Mouse (Mus musculus): Measurements from ENCODE around the gene Xrn1.
"Not testable (repeated sequence)": the region's sequence is repeated elsewhere in the genome, so short reads cannot be mapped to it uniquely, and the experiment has no call there.

The Xrn1 gene

GRCm38 (mm10) chr9:95954585-95955461 is at the start of gene Xrn1:
TSS of gene Xrn1 (plus strand) at chr9:95954760.
- DNase-seq, result peak; percentile 95

- no peak for DNase-seq
Measured at GRCm38 (mm10) chr9:95932855-95933254, 21.7 kb upstream of the Xrn1 start.

DNA sequence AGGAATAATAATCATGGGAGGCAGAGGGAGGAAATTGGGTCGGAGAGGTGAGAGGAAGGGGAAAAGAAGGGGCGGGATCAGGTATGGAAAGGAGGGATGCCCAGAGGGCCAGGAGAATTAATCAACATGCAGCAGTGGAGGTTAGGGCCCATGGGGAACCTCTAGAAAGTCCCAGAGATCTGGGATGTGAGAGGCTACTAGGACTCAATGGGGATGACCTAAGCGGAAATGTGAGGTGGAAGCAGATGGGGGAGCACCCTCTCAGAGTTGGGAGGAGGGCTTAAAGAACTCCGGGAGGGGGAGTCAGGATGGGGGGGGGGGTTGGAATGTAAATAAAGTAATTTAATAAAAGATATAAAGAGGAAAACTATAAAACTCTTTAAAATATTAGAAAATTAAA is 902 bp upstream of the Xrn1 start:
- DNase-seq, result no peak

- no peak for DNase-seq
Measured at GRCm38 (mm10) chr9:95954226-95954584, 355 bp upstream of the Xrn1 start.

DNA sequence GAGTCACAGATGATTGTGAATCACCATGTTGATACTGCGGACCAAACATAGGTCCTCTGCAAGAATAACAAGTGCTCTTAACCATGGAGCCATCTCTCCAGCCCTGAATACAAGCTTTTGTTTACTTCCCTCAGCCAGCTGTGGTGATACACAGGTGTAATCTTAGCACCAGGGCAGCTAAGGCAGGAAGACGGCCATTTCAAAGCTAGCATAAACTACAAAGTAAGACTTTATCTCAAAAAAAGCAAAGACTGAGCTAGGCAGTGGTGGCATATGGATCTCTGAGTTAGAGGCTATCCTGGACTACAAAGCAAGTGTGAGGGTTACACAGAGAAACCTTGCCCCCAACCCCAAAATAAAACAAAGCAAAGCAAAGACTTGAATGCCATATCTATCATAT is 3.1 kb downstream of the Xrn1 start:
- no peak for DNase-seq

- DNase-seq, result no peak
Measured at GRCm38 (mm10) chr9:95958041-95958730, 3.6 kb downstream of the Xrn1 start.

- DNase-seq, result not testable (repeated sequence)
Measured at GRCm38 (mm10) chr9:95958731-95959105, 4.2 kb downstream of the Xrn1 start.

GRCm38 (mm10) chr9:95959246-95959645 is 4.7 kb downstream of the Xrn1 start:
- DNase-seq, result no peak

DNA sequence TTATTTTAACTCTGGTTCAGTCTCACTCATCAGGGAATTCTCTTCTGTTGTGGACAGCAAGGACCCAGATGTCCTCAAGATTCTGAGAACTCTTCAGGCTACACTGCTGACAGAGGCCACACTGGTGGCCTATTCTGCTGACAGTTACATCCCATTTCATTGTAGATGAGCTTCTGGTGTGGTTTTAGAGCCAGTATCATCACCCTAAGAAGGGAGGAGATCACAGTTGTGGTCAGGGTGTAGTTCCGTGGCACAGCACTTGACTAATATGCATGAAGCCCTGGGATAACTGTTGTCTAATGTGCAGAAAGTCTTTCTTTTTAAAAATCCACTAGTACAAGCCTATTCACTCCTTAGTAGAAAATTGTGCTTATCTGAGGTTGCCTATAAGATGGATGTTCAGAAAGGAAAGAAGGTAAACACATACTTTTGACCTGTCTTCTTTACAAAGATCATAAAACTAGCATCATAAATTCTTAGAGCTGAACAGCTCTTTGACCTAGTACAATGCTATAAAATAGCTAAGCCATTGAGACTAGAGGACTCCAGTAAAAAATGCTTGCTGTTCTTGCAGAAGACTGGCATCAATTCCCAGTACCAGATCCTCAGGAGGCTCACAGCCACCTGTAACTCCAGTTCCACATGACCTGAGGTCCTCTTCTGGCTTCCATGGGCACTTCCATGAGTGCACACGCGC is 5.3 kb downstream of the Xrn1 start:
- DNase-seq, result no peak

DNA sequence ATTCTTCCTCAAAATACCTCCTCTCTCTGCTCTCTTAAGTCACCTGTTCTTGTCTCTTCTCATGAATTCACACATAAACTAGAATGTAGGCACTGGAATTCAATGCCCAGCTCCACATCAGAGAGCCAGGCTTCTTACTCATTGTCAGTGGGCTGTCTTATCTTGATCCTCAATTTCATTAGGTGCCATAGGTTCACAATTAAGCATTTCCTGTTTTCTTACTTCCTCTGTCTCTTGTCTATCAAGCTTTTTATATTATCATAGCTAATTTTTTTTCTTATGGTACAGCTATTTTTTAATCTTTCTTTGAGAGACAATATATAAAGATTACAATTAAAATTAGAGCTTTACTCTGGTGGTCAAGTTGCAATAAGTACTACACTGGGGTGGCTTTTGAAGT is 6.5 kb downstream of the Xrn1 start:
- no peak for DNase-seq

DNA sequence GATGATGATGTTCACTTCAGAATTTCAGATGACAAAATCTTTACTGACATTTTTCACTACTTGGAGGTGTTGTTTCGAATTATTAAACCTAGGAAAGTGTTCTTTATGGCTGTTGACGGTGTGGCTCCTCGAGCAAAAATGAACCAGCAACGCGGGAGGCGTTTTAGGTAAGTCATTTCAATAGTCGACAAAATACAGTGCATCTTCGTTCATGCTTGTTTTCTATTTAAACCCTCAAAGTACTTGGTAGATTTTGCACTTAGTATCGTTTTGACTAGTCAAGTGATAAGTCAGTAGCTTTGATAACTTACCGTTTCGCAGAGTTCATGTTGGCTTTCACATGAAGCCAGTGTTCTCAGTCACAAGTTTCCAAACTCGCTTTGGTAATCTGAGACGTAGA is 9.5 kb downstream of the Xrn1 start:
- DNase-seq, result no peak

GRCm38 (mm10) chr9:95978279-95978678 is 23.7 kb downstream of the Xrn1 start:
- DNase-seq, result no peak

DNA sequence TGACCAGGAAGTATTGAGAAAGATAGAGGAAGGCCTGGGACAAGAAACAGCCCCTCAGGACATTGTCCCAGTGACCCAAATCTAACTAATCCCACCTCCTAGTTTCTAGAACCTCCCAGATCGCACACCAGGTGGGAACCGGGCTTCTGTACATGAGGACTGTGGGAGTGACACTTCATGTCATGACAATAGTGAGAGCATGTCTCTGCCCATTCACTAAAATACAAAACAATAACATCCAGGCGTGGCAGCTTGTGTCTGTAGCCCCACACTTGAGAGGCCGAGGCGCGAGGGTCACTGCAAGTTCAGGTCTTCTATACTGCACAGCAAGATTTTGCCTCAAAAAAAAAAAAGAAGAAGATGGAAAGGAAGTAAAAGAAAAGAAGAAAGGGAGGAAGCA is 25.3 kb downstream of the Xrn1 start:
- DNase-seq, result no peak

GRCm38 (mm10) chr9:95992255-95992654 is 37.7 kb downstream of the Xrn1 start:
- no peak for DNase-seq

- no peak for DNase-seq
Measured at GRCm38 (mm10) chr9:96004455-96004854, 49.9 kb downstream of the Xrn1 start.

DNA sequence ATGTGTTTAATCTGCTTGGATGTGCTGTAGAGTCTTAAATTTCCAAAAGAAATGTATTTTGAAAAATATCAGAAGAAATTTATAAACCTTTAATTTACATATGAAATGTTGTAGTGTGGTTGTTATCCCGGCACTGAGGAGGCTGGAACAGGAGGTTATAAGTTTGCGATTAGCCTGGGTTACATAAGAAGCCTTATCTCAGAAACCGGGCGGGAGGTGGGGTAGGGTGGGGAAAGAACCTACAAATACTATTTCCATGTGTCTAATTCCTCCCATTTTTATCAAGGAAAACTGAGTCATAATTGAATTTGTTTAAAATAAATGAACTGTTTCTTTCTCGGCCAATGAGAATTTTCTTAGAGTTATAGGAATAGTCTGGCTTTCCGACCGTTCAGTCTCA is 56.1 kb downstream of the Xrn1 start:
- peak; percentile 71 for DNase-seq

GRCm38 (mm10) chr9:96023921-96024320 is 69.4 kb downstream of the Xrn1 start:
- no peak for DNase-seq

DNA sequence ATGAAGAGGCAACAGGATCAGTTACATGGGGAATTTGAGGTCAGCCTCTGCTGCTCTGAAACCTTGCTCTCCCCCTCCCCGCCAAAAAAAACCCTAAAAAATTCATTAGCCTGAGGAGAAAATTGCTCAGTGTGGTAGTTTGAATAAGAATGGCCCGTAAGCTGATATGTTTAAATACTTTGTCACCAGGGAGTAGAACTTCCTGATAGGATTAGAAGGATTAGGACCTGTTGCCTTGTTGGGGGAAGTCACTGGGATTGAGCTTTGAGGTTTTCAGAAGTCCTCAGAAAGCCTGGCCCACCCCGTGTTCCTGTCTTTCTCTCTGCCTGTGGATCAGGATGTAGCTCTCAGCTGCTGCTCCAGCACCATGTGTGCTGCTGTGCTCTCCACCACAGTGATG is 73.4 kb downstream of the Xrn1 start:
- DNase-seq, result no peak

DNA sequence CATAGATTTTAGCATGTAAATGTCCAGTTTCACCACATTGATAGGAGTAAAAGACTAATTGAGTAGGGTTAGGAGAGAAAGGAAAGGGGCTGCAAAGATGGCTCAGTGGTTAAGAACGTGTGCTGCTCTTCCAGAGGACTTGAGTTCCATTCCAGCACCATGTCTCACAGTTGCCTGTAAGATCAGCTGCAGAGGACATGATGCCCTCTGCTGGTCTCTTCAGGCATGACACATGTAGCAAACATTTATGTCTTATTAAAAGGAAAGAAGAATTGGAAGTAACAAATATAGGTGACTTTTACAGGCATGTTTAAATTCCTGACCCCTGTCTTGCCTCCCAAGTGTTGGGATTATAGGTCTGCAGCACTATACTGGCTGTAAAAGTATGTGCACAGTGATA is 74.3 kb downstream of the Xrn1 start:
- peak; percentile 45 for DNase-seq

DNA sequence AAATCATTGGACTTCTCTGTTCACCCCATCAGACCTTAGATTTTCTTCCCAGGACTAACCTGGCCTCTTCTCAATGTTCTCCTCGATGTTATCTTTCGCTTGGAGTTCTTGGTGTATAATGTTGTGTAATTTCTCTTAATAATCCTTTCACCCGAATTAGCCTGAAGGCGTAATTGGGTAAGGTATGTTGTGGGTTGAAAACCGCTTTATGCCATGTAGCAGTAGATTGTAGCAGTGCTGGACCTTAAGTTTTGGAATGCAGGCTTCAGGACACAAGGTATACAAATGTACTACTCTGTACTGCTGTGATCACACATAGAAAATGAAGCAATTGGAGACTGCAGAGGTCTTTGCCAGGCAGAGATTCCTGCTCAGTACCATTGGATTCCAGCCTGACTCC is 75.3 kb downstream of the Xrn1 start:
- no peak for DNase-seq

- no peak for DNase-seq
Measured at GRCm38 (mm10) chr9:96035371-96036086, 81.0 kb downstream of the Xrn1 start.

DNA sequence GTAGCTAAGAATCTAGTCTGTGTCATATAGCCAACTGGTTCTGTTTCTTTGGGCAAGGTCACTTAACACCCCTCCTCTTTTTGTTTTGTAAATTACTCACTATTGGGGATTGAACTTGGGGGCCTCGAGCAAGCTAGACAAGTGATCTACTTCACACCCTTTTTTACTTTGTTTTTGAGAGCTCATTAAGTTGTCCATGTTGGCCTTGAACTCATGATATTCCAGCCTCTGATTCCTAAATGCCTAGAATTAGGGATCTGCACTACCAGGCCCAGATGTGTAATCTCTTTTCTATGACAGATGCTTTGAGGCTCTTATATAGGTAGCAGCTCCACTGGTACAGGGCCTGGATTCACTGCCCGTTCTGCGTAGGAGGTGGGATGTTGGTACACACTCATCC is 89.7 kb downstream of the Xrn1 start:
- DNase-seq, result no peak

DNA sequence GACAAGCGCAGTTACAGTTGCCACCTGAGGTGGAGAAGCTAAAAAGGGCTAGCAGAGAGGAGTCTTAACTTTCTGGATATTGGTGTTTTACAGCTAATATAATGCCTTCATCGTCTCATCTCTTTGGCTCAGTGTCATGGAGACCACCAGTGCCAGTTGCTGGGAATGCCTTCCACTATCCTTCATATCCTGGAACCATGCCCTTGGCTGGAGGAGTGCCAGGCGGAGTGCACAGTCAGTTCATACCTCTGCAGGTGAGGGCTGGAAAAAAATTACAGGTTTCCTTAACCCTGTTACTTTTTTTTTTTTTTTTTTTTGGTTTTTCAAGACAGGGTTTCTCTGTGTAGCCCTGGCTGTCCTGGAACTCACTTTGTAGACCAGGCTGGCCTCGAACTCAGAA is 96.9 kb downstream of the Xrn1 start:
- no peak for DNase-seq

Measured in liver (tissue).